Mouse (Mus musculus) bone marrow, adult 2 months (tissue): ENCODE measurements around the gene Coro1a.

Source experiments
- CTCF ChIP-seq: fragments of 200-500 bp; IDR thresholded peaks from 2 replicates; pipeline ENCODE4 v1.5.1; 2011; ENCODE audit warnings: low read length, control low read depth; ENCODE audit not compliant: control insufficient read depth, insufficient read depth
- POLR2A ChIP-seq: fragments of 200-500 bp; IDR thresholded peaks from 2 replicates; pipeline ENCODE4 v1.6.1; 2011; ENCODE audit warnings: low read depth, mild to moderate bottlenecking, control low read depth, low read length, borderline replicate concordance; ENCODE audit not compliant: control insufficient read depth

- no peak for TF ChIP-seq CTCF
- TF ChIP-seq POLR2A = no peak
Observed at GRCm38 (mm10) chr7:126696303-126696702, 11.3 kb downstream of the Coro1a start.
